Mouse (Mus musculus): ENCODE measurements around the gene Blvrb. TPM values are rescaled to one million over a fixed set of nuclear protein-coding genes. Genes with fewer than 3 reads are reported as not detected.

Gene Blvrb
- 38.9 and 40.9 TPM in 2 replicates for polyA plus RNA-seq (2016; fragmentation: Nextera tagmentation; extraction: Ambion mirVana)

DNA sequence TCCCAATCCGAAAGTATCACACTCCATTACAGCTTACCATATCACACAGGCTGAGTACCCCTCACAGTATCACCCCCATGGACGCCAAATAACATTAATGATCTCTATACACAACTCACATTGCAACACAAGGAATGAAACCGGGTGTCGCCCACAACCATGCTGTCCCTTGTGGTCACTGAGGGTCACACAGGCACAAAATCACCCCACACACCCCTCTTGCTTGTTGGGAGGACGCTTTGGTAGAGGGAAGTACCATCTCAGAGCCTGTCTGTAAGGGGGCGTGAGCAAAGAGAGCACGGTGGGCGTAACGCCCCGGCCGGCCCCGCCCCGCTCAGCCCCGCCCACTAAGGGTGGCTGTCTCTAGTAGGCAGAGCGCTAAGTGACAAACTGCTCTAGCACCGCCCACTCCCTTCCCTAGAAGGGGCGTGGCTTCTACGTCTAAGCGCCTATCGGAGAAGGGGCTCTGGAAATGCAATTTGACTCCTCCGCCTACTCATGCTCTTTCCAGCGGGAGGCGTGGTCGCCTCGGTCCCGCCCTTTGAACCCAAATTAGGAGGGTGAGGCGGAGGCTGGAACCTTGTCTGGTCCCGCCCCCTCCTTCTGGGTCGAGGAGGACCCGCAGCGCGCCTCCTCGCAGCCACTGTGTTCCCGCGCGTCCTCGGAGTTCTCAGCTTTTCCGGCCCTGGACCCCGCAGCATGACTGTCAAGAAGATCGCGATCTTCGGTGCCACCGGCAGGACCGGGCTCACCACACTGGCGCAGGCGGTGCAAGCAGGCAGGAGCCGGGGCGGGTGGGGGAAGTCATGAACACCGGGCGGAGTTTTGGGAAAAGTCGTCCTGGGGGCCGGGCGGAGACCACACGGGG, at the start of gene Blvrb, which contains the start of gene Sptbn4:
Gene Blvrb (plus strand): TSS at position 560 of the 868 bp plus-strand sequence.
Gene Sptbn4 (minus strand): TSS at position 268 of the 868 bp plus-strand sequence.
- Histone ChIP-seq H3K27ac (replicated peaks) (peak within 1 kb of the TSS; percentile 73), H3K4me1 (peaks cover 27% of the 10 kb centered on the region), H3K36me3 (no peaks in the 10 kb centered on the region), H3K9me3 (replicated peaks) (no peaks in the 10 kb centered on the region), H3K27me3 (ENCODE audit: low read depth, poor library complexity, severe bottlenecking) (peaks cover 45% of the 10 kb centered on the region), H3K4me3 (peak within 1 kb of the TSS; percentile 64)
- 1% methylated on average over 54 of the region's 54 CpGs for WGBS
- DNase-seq (ENCODE audit: low spot score), result peak; percentile 99

DNA sequence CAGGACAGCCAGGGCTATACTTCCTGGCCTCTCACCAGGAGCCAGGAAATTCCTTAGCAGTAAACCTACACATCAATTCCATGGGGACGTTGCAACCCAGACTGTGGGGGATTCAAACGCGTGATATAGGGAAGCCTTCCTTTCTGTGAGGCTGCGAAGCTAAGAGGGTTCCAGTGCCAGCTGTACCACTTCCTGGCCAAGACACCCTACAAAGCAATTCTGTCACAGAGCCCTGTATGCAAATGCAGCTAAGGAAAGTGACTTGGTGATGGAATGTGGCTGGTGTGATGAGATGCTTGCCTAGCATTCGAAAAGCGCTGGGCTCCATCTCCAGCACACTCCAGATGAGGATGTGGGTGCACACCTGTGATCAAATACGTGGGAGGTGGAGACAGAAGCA, 47.2 kb upstream of the Blvrb start:
- H3K27ac ChIP-seq (replicated peaks), result no peak overlapping the region
- H3K4me3 ChIP-seq, result no peak overlapping the region
- no peak for DNase-seq (ENCODE audit: low spot score)
- peaks cover 33% of the 10 kb centered on the region for H3K4me1 ChIP-seq
- 81% methylated on average over 7 of the region's 7 CpGs for WGBS
- peaks cover 7% of the 10 kb centered on the region for H3K9me3 ChIP-seq (replicated peaks)
- H3K36me3 ChIP-seq, result no peaks in the 10 kb centered on the region
- H3K27me3 ChIP-seq (ENCODE audit: low read depth, poor library complexity, severe bottlenecking), result peaks cover 92% of the 10 kb centered on the region

GRCm38 (mm10) chr7:27402675-27403074, 45.1 kb upstream of the Blvrb start:
- Histone ChIP-seq H3K36me3 (no peaks in the 10 kb centered on the region), H3K27me3 (ENCODE audit: low read depth, poor library complexity, severe bottlenecking) (peaks cover 92% of the 10 kb centered on the region), H3K27ac (replicated peaks) (no peak overlapping the region), H3K9me3 (replicated peaks) (peaks cover 16% of the 10 kb centered on the region), H3K4me1 (peaks cover 13% of the 10 kb centered on the region), H3K4me3 (no peak overlapping the region)
- peak; percentile 66 for DNase-seq (ENCODE audit: low spot score)
- WGBS, result 10% methylated on average over 16 of the region's 16 CpGs

DNA sequence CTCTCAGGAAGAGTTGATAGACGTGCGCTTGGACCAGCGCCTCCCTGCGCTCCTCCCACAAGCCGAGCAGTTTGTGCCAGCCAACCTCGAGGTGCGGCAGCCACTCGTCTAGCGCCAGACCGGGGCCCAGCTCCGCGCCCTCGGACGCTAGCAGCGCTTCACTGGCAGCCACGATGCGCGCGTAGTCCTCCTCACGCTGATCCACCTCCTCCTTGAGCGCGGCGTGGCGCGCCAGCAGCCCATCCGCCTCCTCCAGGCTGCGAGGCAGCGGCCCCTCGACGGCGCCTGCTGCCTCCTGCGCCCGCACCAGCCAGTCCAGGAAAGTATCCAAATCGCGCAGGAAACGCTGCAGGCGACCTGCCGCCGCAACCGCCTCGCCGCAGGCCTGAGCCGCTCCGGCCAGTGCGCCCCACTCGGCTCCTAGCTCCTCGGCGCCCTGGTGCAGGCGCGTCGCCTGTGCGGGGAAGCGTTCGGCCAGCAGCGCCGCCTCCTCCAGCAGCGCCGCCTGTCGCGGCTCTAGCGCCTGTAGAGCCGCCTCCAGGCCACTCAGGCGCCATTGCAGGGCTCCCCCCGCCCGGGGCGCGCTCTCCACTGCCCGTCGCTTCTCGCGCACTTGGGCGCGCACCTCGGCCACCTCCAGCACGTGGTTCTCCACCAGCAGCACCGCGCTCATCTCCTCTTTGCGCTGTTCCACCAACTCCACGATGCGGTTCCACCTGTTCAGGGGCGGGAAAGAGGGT, 43.4 kb upstream of the Blvrb start:
- peak; percentile 27 for DNase-seq (ENCODE audit: low spot score)
- peaks cover 97% of the 10 kb centered on the region for H3K27me3 ChIP-seq (ENCODE audit: low read depth, poor library complexity, severe bottlenecking)
- peaks cover 27% of the 10 kb centered on the region for H3K4me1 ChIP-seq
- H3K27ac ChIP-seq (replicated peaks), result no peak overlapping the region
- H3K9me3 ChIP-seq (replicated peaks), result peaks cover 16% of the 10 kb centered on the region
- H3K36me3 ChIP-seq, result no peaks in the 10 kb centered on the region
- 7% methylated on average over 81 of the region's 81 CpGs for WGBS
- H3K4me3 ChIP-seq, result peak overlapping the region; percentile 35

DNA sequence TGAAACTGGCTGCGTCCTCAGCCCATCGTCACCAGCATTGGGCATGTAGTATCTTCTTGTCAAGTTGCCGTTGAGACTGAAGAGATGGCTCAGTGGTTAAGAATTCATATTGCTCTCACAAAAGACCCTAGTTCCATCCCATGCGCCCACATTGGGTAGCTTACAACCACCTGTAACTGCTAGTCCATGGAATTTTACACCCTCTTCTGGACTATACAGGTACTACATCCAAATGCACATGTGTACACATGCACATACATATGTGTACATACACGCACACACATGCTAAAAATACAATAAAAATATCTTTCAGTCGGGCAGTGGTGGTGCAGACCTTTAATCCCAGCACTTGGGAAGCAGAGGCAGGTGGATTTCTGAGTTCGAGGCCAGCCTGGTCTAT, 41.3 kb upstream of the Blvrb start:
- Histone ChIP-seq H3K27ac (replicated peaks) (no peak overlapping the region), H3K9me3 (replicated peaks) (peaks cover 16% of the 10 kb centered on the region), H3K27me3 (ENCODE audit: low read depth, poor library complexity, severe bottlenecking) (peaks cover 97% of the 10 kb centered on the region), H3K36me3 (no peaks in the 10 kb centered on the region), H3K4me1 (peaks cover 26% of the 10 kb centered on the region), H3K4me3 (no peak overlapping the region)
- 79% methylated on average over 7 of the region's 7 CpGs for WGBS
- DNase-seq (ENCODE audit: low spot score), result no peak

DNA sequence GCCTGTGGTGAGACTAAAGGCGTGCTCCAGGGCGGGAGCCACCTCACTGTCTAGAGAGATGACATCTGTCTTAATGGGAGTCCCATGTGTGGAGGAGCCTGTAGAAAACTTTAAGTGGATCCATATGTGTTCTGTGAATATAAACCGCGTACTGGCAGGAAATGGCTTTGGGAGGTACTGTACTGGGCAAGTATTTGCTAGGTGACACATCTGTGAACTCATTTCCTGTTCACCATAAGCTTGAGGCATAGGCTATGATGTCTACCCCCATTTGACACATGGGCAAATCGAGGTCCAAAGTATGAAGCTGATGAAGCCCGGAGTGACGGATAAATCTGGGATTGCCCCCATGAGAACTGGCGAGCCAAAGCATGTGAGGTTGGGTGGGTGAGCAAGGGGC, 40.0 kb upstream of the Blvrb start:
- Histone ChIP-seq H3K4me3 (peak overlapping the region; percentile 60), H3K4me1 (peaks cover 23% of the 10 kb centered on the region), H3K9me3 (replicated peaks) (peaks cover 16% of the 10 kb centered on the region), H3K27me3 (ENCODE audit: low read depth, poor library complexity, severe bottlenecking) (peaks cover 84% of the 10 kb centered on the region), H3K36me3 (no peaks in the 10 kb centered on the region), H3K27ac (replicated peaks) (no peak overlapping the region)
- no peak for DNase-seq (ENCODE audit: low spot score)
- WGBS, result 60% methylated on average over 8 of the region's 8 CpGs

DNA sequence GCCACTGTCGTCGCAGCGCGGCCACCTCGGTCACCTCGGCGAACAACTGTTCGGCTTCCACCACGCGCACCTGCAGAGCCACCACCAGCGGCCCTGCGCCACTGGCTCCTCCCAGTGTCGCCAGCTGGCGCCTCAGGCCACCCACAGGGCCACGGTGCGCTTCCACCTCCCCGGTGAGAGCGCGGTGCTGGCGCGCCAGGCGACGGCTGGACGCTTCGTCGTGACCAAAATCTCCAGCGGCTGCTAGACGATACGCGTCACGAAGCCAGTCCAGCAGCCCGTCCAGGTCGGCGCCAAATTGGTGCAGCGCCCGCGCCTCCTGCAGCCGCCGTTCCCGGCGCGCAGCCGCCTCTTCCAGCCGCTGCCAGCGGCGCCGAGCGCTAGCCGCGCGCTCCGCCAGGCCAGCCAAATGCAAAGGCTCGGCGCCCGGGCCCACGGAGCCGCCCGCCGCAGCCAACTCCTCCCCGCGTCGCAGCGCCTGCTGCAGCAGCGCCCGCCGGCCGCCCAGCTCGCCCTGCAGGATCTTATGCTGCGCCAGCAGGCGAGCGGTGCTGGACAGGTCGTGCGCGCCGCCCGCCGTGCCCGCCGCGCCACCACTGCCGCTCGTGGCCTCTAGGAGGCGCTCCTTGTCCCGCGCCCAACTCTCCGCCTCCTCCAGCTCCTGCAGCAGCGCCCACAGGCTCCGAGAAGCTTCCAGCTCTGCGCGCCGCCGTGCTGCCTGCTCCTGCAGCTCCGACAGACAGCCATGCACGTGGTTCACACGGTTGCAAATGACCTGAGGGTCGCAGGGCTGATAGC, 39.2 kb upstream of the Blvrb start:
- Histone ChIP-seq H3K27ac (replicated peaks) (no peak overlapping the region), H3K36me3 (no peaks in the 10 kb centered on the region)
- WGBS, result under 1% methylated on average over 96 of the region's 96 CpGs

GRCm38 (mm10) chr7:27417151-27417550, 30.6 kb upstream of the Blvrb start:
- Histone ChIP-seq H3K27ac (replicated peaks) (no peak overlapping the region), H3K4me3 (no peak overlapping the region), H3K27me3 (ENCODE audit: low read depth, poor library complexity, severe bottlenecking) (no peaks in the 10 kb centered on the region), H3K9me3 (replicated peaks) (0 out of 2 replicates have a peak, but pooled peaks cover 7% of the 10 kb centered on the region), H3K4me1 (no peaks in the 10 kb centered on the region), H3K36me3 (no peaks in the 10 kb centered on the region)
- no peak for DNase-seq (ENCODE audit: low spot score)
- WGBS, result 83% methylated on average over 2 of the region's 2 CpGs

More for the DNA sequence above, 39.2 kb upstream of the Blvrb start:
- Histone ChIP-seq H3K9me3 (replicated peaks) (peaks cover 10% of the 10 kb centered on the region), H3K27me3 (ENCODE audit: low read depth, poor library complexity, severe bottlenecking) (peaks cover 76% of the 10 kb centered on the region), H3K4me3 (peak overlapping the region; percentile 60), H3K4me1 (peaks cover 23% of the 10 kb centered on the region)
- DNase-seq (ENCODE audit: low spot score), result peak; percentile 84

DNA sequence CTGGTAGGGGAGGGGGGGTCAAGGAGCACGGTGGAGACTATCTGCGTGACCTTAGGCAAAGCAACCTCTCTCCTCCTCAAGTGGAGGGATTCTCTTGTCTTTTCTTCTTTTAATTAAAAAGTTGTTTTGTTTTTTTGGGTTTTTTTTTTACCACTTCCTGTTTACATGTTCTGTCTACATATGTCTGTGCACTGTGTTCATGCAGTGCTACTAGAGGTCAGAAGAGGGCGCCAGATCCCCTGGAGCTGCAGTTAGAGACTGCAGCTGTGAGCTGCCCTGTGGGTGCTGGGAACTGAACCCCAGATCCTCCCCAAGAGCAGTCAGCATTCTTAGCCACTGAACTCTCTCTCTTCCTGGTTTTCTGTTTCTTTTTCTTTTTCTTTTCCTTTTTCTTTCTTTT, 28.7 kb upstream of the Blvrb start:
- Histone ChIP-seq H3K36me3 (no peaks in the 10 kb centered on the region), H3K4me3 (no peak overlapping the region), H3K27me3 (ENCODE audit: low read depth, poor library complexity, severe bottlenecking) (no peaks in the 10 kb centered on the region), H3K4me1 (no peaks in the 10 kb centered on the region), H3K27ac (replicated peaks) (no peak overlapping the region), H3K9me3 (replicated peaks) (peaks cover 17% of the 10 kb centered on the region; the same call in 1 of the 2 replicates)
- WGBS, result 73% methylated on average over 3 of the region's 3 CpGs
- no peak for DNase-seq (ENCODE audit: low spot score)

- no peak for DNase-seq (ENCODE audit: low spot score)
- WGBS, result 88% methylated on average over 12 of the region's 12 CpGs
- Histone ChIP-seq H3K4me3 (no peak overlapping the region), H3K36me3 (no peaks in the 10 kb centered on the region), H3K27me3 (ENCODE audit: low read depth, poor library complexity, severe bottlenecking) (no peaks in the 10 kb centered on the region), H3K4me1 (no peaks in the 10 kb centered on the region), H3K9me3 (replicated peaks) (peaks cover 19% of the 10 kb centered on the region; the same call in 1 of the 2 replicates), H3K27ac (replicated peaks) (no peak overlapping the region)
Measured at GRCm38 (mm10) chr7:27423556-27424326, 24.0 kb upstream of the Blvrb start.

GRCm38 (mm10) chr7:27427387-27427786, 20.4 kb upstream of the Blvrb start:
- WGBS, result 88% methylated on average over 1 of the region's 1 CpGs
- Histone ChIP-seq H3K27ac (replicated peaks) (no peak overlapping the region), H3K36me3 (no peaks in the 10 kb centered on the region), H3K4me1 (no peaks in the 10 kb centered on the region), H3K27me3 (ENCODE audit: low read depth, poor library complexity, severe bottlenecking) (no peaks in the 10 kb centered on the region), H3K4me3 (no peak overlapping the region), H3K9me3 (replicated peaks) (peaks cover 20% of the 10 kb centered on the region)
- no peak for DNase-seq (ENCODE audit: low spot score)
